Mouse (Mus musculus): ENCODE measurements around the gene Gm6351. TPM values are rescaled to one million over a fixed set of nuclear protein-coding genes. Genes with fewer than 3 reads are reported as not detected.
"Not testable (repeated sequence)": the region's sequence is repeated elsewhere in the genome, so short reads cannot be mapped to it uniquely, and the experiment has no call there.

Gm6351 gene
- total RNA-seq (2021), result not detected
- long read RNA-seq, experiment 1, result 0 reads
- long read RNA-seq, experiment 2, result 0 reads

DNA sequence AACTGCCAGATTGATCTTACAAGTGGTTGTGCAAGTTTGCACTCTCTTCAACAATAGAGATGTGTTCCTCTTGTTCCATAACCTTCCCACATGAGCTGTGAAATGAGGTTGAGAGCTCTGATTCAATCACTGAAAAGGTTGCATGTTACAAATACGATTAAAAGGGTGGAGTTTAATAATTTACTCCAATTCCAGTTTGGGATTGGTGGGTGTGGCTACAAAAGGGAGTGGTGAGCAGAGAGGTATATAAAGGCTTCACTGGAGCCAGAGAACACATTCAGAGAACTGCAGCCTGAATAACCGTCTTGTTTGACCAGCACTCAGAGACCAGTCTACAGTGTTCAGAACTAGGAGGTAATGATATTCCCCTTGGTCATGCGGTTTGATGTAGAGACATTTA is at the start of gene Gm6351:
Gene Gm6351, plus strand, starts transcription at position 301 of the 400 bp plus-strand sequence.
- not testable (repeated sequence) for DNase-seq (ENCODE audit: low spot score in 2 of 2)

DNA sequence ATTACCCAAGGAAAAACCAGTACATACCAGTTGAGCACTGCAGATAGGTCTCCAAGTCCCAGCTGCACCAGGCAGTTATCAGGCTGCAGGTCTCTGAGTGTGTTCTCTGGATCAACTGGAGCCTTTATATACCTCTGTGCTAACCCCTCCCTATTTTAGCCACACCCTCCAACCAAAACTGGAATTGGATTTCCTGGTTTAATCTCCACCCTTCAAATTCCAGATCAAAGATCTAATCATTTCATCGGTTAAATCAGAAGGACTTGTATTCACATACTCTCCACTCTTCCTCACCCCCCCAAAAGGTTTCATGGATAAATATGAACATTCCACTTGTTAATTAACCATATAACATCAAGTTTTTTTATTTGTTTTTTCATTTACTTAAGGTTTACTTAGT is 5.7 kb upstream of the Gm6351 start, which contains the start of gene BC061212:
Gene BC061212, minus strand, starts transcription at position 101 of the 400 bp plus-strand sequence.
- DNase-seq (ENCODE audit: low spot score in 2 of 2), result not testable (repeated sequence)

Other genes starting within 250 kb of the Gm6351 start
- gene Gm7792, start 232.6 kb upstream of the Gm6351 start, total RNA-seq (2021), result not detected
- not detected for gene Gm16429, start 147.3 kb upstream of the Gm6351 start, total RNA-seq (2021)
- not detected for gene BC061212, start 5.8 kb upstream of the Gm6351 start, total RNA-seq (2021)
- not detected for gene Gm3106, start 141.6 kb downstream of the Gm6351 start, total RNA-seq (2021)
- not detected for gene A430089I19Rik, start 230.4 kb downstream of the Gm6351 start, total RNA-seq (2021)
- gene Gm6502, start 238.1 kb downstream of the Gm6351 start, total RNA-seq (2021), result not detected

Measured in left cerebral cortex, adult 18-20 months (tissue).